Comparison of ENCODE assay signal across 18 mouse cellular contexts in the genomic region with DNA sequence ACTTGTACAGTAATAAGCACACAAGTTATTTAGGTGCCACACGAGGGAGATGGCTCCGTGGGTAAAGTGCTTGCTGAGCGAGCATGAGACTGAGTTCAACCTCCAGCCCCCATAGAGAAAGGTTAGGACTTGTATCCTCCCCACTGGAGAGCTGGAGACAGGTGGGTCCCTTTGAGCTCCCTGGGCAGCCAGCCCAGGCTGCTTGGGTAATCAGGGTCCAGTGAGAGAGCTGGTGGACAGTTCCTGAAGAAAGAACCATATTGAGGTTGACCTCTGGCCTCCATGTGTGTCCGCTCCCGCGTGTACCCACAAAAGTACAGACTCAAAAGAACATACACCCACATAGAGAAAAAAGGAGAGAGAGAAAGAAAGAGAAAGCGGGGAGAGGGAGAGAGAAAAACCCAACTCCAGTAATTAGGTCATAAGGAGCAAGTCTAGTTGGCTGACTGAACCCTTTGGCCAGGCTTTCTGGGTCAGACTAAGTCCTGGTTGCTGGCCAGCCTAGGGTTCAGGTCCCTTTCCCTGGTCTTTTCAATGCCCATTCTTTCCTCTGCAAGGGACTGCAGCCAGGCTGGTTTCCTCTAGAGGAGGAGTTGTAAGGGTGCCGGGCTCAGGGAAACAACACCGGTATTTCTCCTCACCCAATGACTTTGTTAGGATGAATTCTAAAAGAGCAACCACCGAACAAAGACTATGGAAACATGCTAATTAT. TPM values are rescaled to one million over a fixed set of nuclear protein-coding genes. Genes with fewer than 3 reads are reported as not detected.
DNase-seq lines count a peak whose midpoint lies in the region; ATAC-seq lines count a peak whose summit lies in the region.
"Had no signal": no experiment of that assay in that cellular context is flagged by ENCODE, and none has a peak within 500 bp of the region (broad histone marks: within the 10 kb centered on the region; RNA-seq: fewer than 3 reads in every experiment).

No protein-coding gene starts in this region.

- H3K27me3 ChIP-seq in forebrain, embryonic 11.5 days (ENCODE audit: control insufficient read depth, insufficient read depth, low read length): no peaks in the 10 kb centered on the region
- no peaks in the 10 kb centered on the region for H3K27me3 ChIP-seq in forebrain, embryonic 13.5 days
- H3K27me3 ChIP-seq in midbrain, embryonic 11.5 days (ENCODE audit: control insufficient read depth, insufficient read depth, low read length): no peaks in the 10 kb centered on the region
- H3K27me3 ChIP-seq in midbrain, embryonic 16.5 days (ENCODE audit: control insufficient read depth, insufficient read depth, low read depth, low read length): no peaks in the 10 kb centered on the region
- H3K27me3 ChIP-seq: heart, embryonic 15.5 days; hindbrain, embryonic 15.5 days; liver, embryonic 13.5 days; neural tube, embryonic 13.5 days had no signal

- H3K9me3 ChIP-seq in forebrain, embryonic 11.5 days (ENCODE audit: control insufficient read depth, low read length): no peaks in the 10 kb centered on the region
- H3K9me3 ChIP-seq in forebrain, embryonic 13.5 days (replicated peaks): no peaks in the 10 kb centered on the region
- H3K9me3 ChIP-seq in midbrain, embryonic 11.5 days (ENCODE audit: control insufficient read depth, low read length): no peaks in the 10 kb centered on the region
- H3K9me3 ChIP-seq in midbrain, embryonic 16.5 days (replicated peaks; ENCODE audit: control insufficient read depth, low read length, poor library complexity, severe bottlenecking): no peaks in the 10 kb centered on the region
- H3K9me3 ChIP-seq: heart, embryonic 15.5 days; hindbrain, embryonic 15.5 days; liver, embryonic 13.5 days; neural tube, embryonic 13.5 days had no signal

- no peak overlapping the region for H3K4me2 ChIP-seq in forebrain, embryonic 11.5 days (ENCODE audit: low read depth, low read length, severe bottlenecking)
- no peak overlapping the region for H3K4me2 ChIP-seq in forebrain, embryonic 13.5 days
- no peak overlapping the region for H3K4me2 ChIP-seq in midbrain, embryonic 11.5 days
- no peak overlapping the region for H3K4me2 ChIP-seq in midbrain, embryonic 16.5 days (ENCODE audit: low read length)
- H3K4me2 ChIP-seq: heart, embryonic 15.5 days; hindbrain, embryonic 15.5 days; liver, embryonic 13.5 days; neural tube, embryonic 13.5 days had no signal

- H3K4me1 ChIP-seq in forebrain, embryonic 11.5 days (replicated peaks; ENCODE audit: control insufficient read depth, insufficient read depth, low read length): no peaks in the 10 kb centered on the region; the same call in 1 of the 2 replicates
- H3K4me1 ChIP-seq in forebrain, embryonic 13.5 days: peaks cover 10% of the 10 kb centered on the region
- no peaks in the 10 kb centered on the region for H3K4me1 ChIP-seq in midbrain, embryonic 11.5 days (ENCODE audit: control insufficient read depth, insufficient read depth, low read length)
- H3K4me1 ChIP-seq in midbrain, embryonic 16.5 days (ENCODE audit: control insufficient read depth, insufficient read depth, low read length): peaks cover 4% of the 10 kb centered on the region; the same call in 1 of the 2 replicates

- WGBS in forebrain, embryonic 11.5 days: 82% methylated on average over 10 of the region's 10 CpGs
- 81% methylated on average over 10 of the region's 10 CpGs for WGBS in forebrain, embryonic 13.5 days
- 90% methylated on average over 10 of the region's 10 CpGs for WGBS in midbrain, embryonic 11.5 days
- WGBS in midbrain, embryonic 16.5 days: 86% methylated on average over 10 of the region's 10 CpGs

- H3K27ac ChIP-seq in forebrain, embryonic 11.5 days (ENCODE audit: low read depth, low read length): no peak overlapping the region
- no peak overlapping the region for H3K27ac ChIP-seq in forebrain, embryonic 13.5 days
- no peak overlapping the region for H3K27ac ChIP-seq in midbrain, embryonic 11.5 days (ENCODE audit: low read depth, low read length)
- no peak overlapping the region for H3K27ac ChIP-seq in midbrain, embryonic 16.5 days (ENCODE audit: low read length)
- H3K27ac ChIP-seq: heart, embryonic 15.5 days; hindbrain, embryonic 15.5 days; liver, embryonic 13.5 days; macrophage; neural tube, embryonic 13.5 days had no signal

- H3K4me3 ChIP-seq in forebrain, embryonic 11.5 days (ENCODE audit: low read depth, low read length): no peak overlapping the region
- H3K4me3 ChIP-seq in forebrain, embryonic 13.5 days: no peak overlapping the region
- no peak overlapping the region for H3K4me3 ChIP-seq in midbrain, embryonic 11.5 days (ENCODE audit: low read depth, low read length)
- H3K4me3 ChIP-seq in midbrain, embryonic 16.5 days (ENCODE audit: low read depth, low read length): no peak overlapping the region
- H3K4me3 ChIP-seq: heart, embryonic 15.5 days; hindbrain, embryonic 15.5 days; liver, embryonic 13.5 days; neural tube, embryonic 13.5 days had no signal

- no peaks in the 10 kb centered on the region for H3K36me3 ChIP-seq in forebrain, embryonic 11.5 days (ENCODE audit: control insufficient read depth, insufficient read depth, low read length)
- no peaks in the 10 kb centered on the region for H3K36me3 ChIP-seq in forebrain, embryonic 13.5 days (ENCODE audit: poor library complexity, severe bottlenecking)
- no peaks in the 10 kb centered on the region for H3K36me3 ChIP-seq in midbrain, embryonic 11.5 days (ENCODE audit: control insufficient read depth, insufficient read depth, low read length)
- no peaks in the 10 kb centered on the region for H3K36me3 ChIP-seq in midbrain, embryonic 16.5 days (ENCODE audit: control insufficient read depth, insufficient read depth, low read length)
- H3K36me3 ChIP-seq: heart, embryonic 15.5 days; hindbrain, embryonic 15.5 days; liver, embryonic 13.5 days; neural tube, embryonic 13.5 days had no signal

- no peak for ATAC-seq in forebrain, embryonic 11.5 days (replicated peaks; ENCODE audit: low FRiP score)
- no peak for ATAC-seq in forebrain, embryonic 13.5 days
- ATAC-seq in midbrain, embryonic 11.5 days (ENCODE audit: low FRiP score): no peak
- ATAC-seq in midbrain, embryonic 16.5 days: no peak
- no peak for ATAC-seq in CD4-positive, CD25-positive, alpha-beta regulatory T cell, adult 4 months
- ATAC-seq: forebrain, embryonic 16.5 days had no signal

- no peak overlapping the region for H3K9ac ChIP-seq in forebrain, embryonic 11.5 days (ENCODE audit: low read length)
- no peak overlapping the region for H3K9ac ChIP-seq in forebrain, embryonic 13.5 days
- no peak overlapping the region for H3K9ac ChIP-seq in midbrain, embryonic 11.5 days (ENCODE audit: low read length)
- H3K9ac ChIP-seq in midbrain, embryonic 16.5 days (ENCODE audit: low read depth, low read length): no peak overlapping the region
- H3K9ac ChIP-seq: heart, embryonic 15.5 days; hindbrain, embryonic 15.5 days; liver, embryonic 13.5 days; neural tube, embryonic 13.5 days had no signal

- DNase-seq in forebrain, embryonic 11.5 days (ENCODE audit: low spot score): peak; percentile 14
- DNase-seq in kidney, adult 18-20 months: peak; percentile 54
- DNase-seq in kidney, postnatal 4 days: no peak
- peak; percentile 60 for DNase-seq in midbrain, embryonic 11.5 days (ENCODE audit: low spot score, missing footprints)
- DNase-seq in kidney, postnatal 25 days: peak; percentile 59 to 76
- DNase-seq: cerebellum, adult 18-20 months; heart, adult 11 months; liver, embryonic 13.5 days; midbrain, embryonic 14.5 days; thymus, postnatal 4 days had no signal

RNA-seq across cellular contexts. Expression of a gene that starts 13.9 kb away (rescaled TPM):
- polyA plus RNA-seq in forebrain, embryonic 11.5 days (2014; fragmentation: Nextera tagmentation; extraction: Ambion mirVana): 31.6 and 33.5 TPM in 2 replicates
- polyA plus RNA-seq in forebrain, embryonic 13.5 days (2015; fragmentation: Nextera tagmentation; extraction: Ambion mirVana): 31.4 and 32.3 TPM in 2 replicates
- 43.9 and 55.0 TPM in 2 replicates for polyA plus RNA-seq in midbrain, embryonic 11.5 days (2014; fragmentation: Nextera tagmentation; extraction: Ambion mirVana)
- 29.9 and 32.4 TPM in 2 replicates for polyA plus RNA-seq in midbrain, embryonic 16.5 days (2015; fragmentation: Nextera tagmentation; extraction: Ambion mirVana)
- 10 to 100 TPM; 60.4 to 66.0 TPM for polyA plus RNA-seq in CD4-positive, CD25-positive, alpha-beta regulatory T cell, adult 4 months (2017; shearing (Covaris generic))

Comparison
In these comparisons a context has a peak if more than half of its experiments do, and no peak if none do; other contexts are left out.
1. DNase-seq: peak in forebrain, embryonic 11.5 days (single experiment), kidney, adult 18-20 months (single experiment), midbrain, embryonic 11.5 days (single experiment) and kidney, postnatal 25 days (2 of 2); none in kidney, postnatal 4 days (0 of 2).